Mouse (Mus musculus) heart, embryonic 12.5 days (tissue): ENCODE data around the gene Cd46. TPM values are rescaled to one million over a fixed set of nuclear protein-coding genes. Genes with fewer than 3 reads are reported as not detected.

ENCODE experiments used
- ATAC-seq: fragments of 200-750 bp; cut with Nextera tagmentation; 2 replicates; pipeline ENCODE4 v1.8.0; 2017; ENCODE audit warnings: moderate TSS enrichment, moderate library complexity; ENCODE audit not compliant: insufficient number of reproducible peaks, low FRiP score
- H3K27ac ChIP-seq: fragments of 300-500 bp; sonication (generic); 2 replicates; pipeline ENCODE4 v1.5.1; 2016; ENCODE audit warnings: mild to moderate bottlenecking, moderate library complexity; ENCODE audit not compliant: poor library complexity, severe bottlenecking
- H3K27me3 ChIP-seq: fragments of 300-500 bp; sonication (generic); replicated peaks from 2 replicates; pipeline ENCODE4 v1.6.1; 2016; ENCODE audit warnings: mild to moderate bottlenecking, moderate library complexity
- H3K36me3 ChIP-seq: fragments of 300-500 bp; sonication (generic); 2 replicates; pipeline ENCODE4 v1.6.1; 2016; ENCODE audit warnings: mild to moderate bottlenecking, moderate library complexity
- H3K4me1 ChIP-seq: fragments of 300-500 bp; sonication (generic); replicated peaks from 2 replicates; pipeline ENCODE4 v1.6.1; 2016; ENCODE audit warnings: mild to moderate bottlenecking
- H3K4me2 ChIP-seq: fragments of 300-500 bp; sonication (generic); 2 replicates; pipeline ENCODE4 v1.6.1; 2016; ENCODE audit warnings: mild to moderate bottlenecking, moderate library complexity
- H3K4me3 ChIP-seq: fragments of 300-500 bp; sonication (generic); 2 replicates; pipeline ENCODE4 v1.5.1; 2016; ENCODE audit warnings: mild to moderate bottlenecking
- H3K9ac ChIP-seq: fragments of 300-500 bp; sonication (generic); 2 replicates; pipeline ENCODE4 v1.6.1; 2016; ENCODE audit warnings: mild to moderate bottlenecking, moderate library complexity
- H3K9me3 ChIP-seq: fragments of 300-500 bp; sonication (generic); replicated peaks from 2 replicates; pipeline ENCODE4 v1.6.1; 2016; ENCODE audit warnings: mild to moderate bottlenecking, moderate library complexity
- WGBS: fragments of 180-500 bp; shearing (Covaris S2); methylation state at CpG from one replicate; pipeline ENCODE4 v1.1.7; 2016; 5-methylcytosine and 5-hydroxymethylcytosine counted together
- microRNA counts: library from miRNA; unstranded; fragments of <30 nt; microRNA quantifications from one replicate; lab custom pipeline; 2017
- microRNA-seq: library from miRNA; unstranded; fragments of <30 nt; microRNA quantifications from one replicate; pipeline ENCODE4, GENCODE M21; 2017
- polyA plus RNA-seq: library from polyadenylated mRNA; unstranded; fragments of >200 nt; fragmentation: Nextera tagmentation; extraction: Ambion mirVana; gene quantifications from 2 replicates; pipeline ENCODE4 v1.2.1, GENCODE M21; 2016

Cd46 gene
- polyA plus RNA-seq, 1 experiment from 2014 or later, result 0.73 TPM

- no peak overlapping the region for H3K27ac ChIP-seq
- no peaks in the 10 kb centered on the region for H3K27me3 ChIP-seq
- no peaks in the 10 kb centered on the region for H3K36me3 ChIP-seq
- H3K9ac ChIP-seq, result no peak overlapping the region
- 62% methylated on average over 5 of the region's 5 CpGs for WGBS
- no peak overlapping the region for H3K4me3 ChIP-seq
- ATAC-seq, result no peak
- H3K4me1 ChIP-seq, result peaks cover 16% of the 10 kb centered on the region
- no peak overlapping the region for H3K4me2 ChIP-seq
- H3K9me3 ChIP-seq, result no peaks in the 10 kb centered on the region
These were observed 97.8 kb downstream of the Cd46 start for GRCm38 (mm10) chr1:194994262-194994661.

DNA sequence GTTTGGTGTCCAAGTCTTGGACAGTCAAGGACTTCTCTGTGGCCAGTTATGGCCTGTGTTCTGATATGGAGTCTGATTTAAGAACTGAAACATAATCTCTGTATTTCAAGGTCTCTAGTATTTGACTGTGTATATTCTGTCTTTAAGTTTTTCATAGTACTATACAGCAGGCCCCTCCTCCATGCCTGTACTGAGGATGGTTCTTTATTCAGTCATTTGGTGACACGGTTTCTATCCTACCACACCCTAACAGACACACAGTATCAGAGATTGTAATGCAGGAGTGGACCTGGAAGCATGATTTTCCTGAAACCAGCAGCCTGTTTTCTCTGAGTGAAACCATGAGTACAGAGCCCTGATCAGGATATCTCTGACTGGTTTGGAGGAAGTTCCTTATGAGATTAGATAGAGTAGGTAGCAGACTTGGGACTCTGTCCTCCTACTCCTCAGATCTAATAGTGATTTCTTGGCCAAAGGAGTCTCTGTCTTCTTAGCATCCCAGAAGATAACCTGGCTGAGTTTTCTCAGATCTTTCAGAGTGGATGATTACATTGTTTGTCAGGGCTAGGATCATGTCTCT, 98.5 kb downstream of the Cd46 start:
- no peak overlapping the region for H3K27ac ChIP-seq
- peaks cover 16% of the 10 kb centered on the region for H3K4me1 ChIP-seq
- no peaks in the 10 kb centered on the region for H3K9me3 ChIP-seq
- H3K27me3 ChIP-seq, result no peaks in the 10 kb centered on the region
- no peaks in the 10 kb centered on the region for H3K36me3 ChIP-seq
- H3K4me2 ChIP-seq, result no peak overlapping the region
- H3K4me3 ChIP-seq, result no peak overlapping the region
- WGBS, result 67% methylated on average over 1 of the region's 1 CpGs
- H3K9ac ChIP-seq, result no peak overlapping the region
- ATAC-seq, result peak; percentile 45; the same call in 1 of the 2 replicates

DNA sequence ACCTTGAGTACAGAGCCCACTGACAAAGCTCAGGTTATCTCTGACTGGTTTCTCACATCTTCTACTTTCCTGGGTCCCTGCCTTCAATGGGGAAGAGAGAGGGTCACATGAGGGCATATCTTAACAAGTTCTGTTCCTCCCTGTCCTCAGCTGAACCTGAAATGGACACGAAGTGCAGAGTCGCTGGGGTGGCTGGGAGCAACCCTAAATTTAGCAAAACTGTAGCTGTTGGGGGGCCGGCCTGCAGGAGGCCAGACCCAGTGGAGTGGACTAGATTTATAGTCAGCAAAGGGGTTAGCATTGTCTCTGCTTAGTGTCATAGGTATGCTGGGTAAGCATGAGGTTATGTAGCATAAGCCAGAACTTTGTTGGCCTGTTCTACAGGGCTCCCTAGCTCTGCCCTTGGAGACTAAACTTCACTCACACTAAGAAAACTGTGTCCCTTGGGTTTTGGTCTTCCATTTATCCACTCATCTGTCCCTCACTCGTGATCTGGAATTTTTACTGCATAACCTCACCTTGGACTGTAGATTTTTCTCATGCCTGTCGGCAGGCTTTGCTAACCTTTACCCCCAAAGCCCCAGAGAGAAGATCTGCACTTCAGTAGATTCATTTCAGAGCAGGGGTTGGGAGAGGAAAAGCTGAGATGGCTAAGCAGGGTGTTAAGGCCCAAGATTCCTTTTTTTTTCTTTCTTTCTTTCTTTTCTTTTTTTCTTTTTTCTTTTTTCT, 99.3 kb downstream of the Cd46 start:
- no peak overlapping the region for H3K27ac ChIP-seq
- no peaks in the 10 kb centered on the region for H3K36me3 ChIP-seq
- peaks cover 16% of the 10 kb centered on the region for H3K4me1 ChIP-seq
- no peak overlapping the region for H3K9ac ChIP-seq
- H3K27me3 ChIP-seq, result no peaks in the 10 kb centered on the region
- no peak for ATAC-seq
- 37% methylated on average over 5 of the region's 5 CpGs for WGBS
- no peak overlapping the region for H3K4me3 ChIP-seq
- no peak overlapping the region for H3K4me2 ChIP-seq
- H3K9me3 ChIP-seq, result no peaks in the 10 kb centered on the region

- H3K27me3 ChIP-seq, result no peaks in the 10 kb centered on the region
- no peak for ATAC-seq
- H3K9ac ChIP-seq, result no peak overlapping the region
- no peak overlapping the region for H3K27ac ChIP-seq
- 75% methylated on average over 2 of the region's 2 CpGs for WGBS
- H3K9me3 ChIP-seq, result no peaks in the 10 kb centered on the region
- H3K4me2 ChIP-seq, result no peak overlapping the region
- peaks cover 16% of the 10 kb centered on the region for H3K4me1 ChIP-seq
- no peaks in the 10 kb centered on the region for H3K36me3 ChIP-seq
- H3K4me3 ChIP-seq, result no peak overlapping the region
These were observed 100.4 kb downstream of the Cd46 start for GRCm38 (mm10) chr1:194991654-194992053.

DNA sequence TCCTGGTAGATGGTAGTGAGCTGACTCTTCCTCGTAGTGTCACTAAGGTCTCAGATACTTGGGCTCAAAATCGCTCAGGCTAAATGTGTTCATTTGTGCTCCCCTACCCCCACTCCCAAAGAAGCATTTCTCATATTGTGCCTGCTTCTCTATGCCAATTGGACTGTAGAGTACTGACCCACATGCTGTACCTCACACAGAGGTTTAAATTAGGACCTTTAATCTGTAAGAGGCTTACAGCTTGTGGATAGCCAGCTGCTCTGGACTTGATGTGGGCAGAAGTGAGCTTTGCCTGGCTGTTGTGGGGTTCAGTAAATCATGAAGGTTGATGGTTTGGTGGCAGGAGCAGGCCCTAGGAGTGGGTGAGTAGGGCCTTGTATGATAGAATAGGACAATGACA, 101.1 kb downstream of the Cd46 start:
- no peak overlapping the region for H3K4me2 ChIP-seq
- H3K4me1 ChIP-seq, result peaks cover 16% of the 10 kb centered on the region
- H3K9me3 ChIP-seq, result no peaks in the 10 kb centered on the region
- ATAC-seq, result no peak
- H3K27me3 ChIP-seq, result no peaks in the 10 kb centered on the region
- no peak overlapping the region for H3K27ac ChIP-seq
- no peaks in the 10 kb centered on the region for H3K36me3 ChIP-seq
- no peak overlapping the region for H3K9ac ChIP-seq
- WGBS, result 89% methylated on average over 2 of the region's 2 CpGs
- H3K4me3 ChIP-seq, result no peak overlapping the region

DNA sequence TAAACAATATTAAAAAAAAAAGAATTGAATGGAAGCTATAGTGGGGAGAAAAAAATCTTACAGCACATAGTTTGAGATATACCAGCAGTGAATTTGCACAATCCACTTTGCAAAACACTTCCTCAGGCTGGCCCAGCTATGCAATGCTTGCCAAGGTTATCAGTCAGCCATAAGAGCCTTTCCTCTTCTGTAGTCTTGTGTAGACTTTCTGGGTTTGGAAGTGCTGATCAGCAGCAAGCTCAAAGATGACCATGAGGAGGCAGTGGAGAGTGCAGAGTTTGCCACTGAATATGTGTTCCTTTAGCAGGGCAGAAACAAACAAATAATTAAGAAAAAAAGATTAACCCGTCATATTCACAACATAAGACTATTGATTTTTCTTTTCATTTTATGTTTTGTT, 103.0 kb downstream of the Cd46 start:
- Histone ChIP-seq H3K27me3 (no peaks in the 10 kb centered on the region), H3K9me3 (no peaks in the 10 kb centered on the region), H3K4me1 (peaks cover 16% of the 10 kb centered on the region), H3K4me3 (no peak overlapping the region), H3K9ac (no peak overlapping the region), H3K27ac (no peak overlapping the region), H3K36me3 (no peaks in the 10 kb centered on the region), H3K4me2 (no peak overlapping the region)
- ATAC-seq, result no peak
- 91% methylated on average over 1 of the region's 1 CpGs for WGBS

MicroRNAs within 50 kb of the gene (microRNA counts, 519-probe panel; counts per million panel counts)
- microRNA mmu-miR-29b (lab: Ali Mortazavi, UCI) (4,586 counts per million, percentile 46 among the panel's probes with 10 or more counts), microRNA mmu-miR-29c (lab: Ali Mortazavi, UCI) (5,276 counts per million, percentile 62 among the panel's probes with 10 or more counts)

Small RNA genes within 50 kb of the gene (microRNA-seq; reads per million reads assigned to microRNA genes)
- 1.4 reads per million for gene Mir29b-2
- 127 reads per million, percentile 56 among the genes with 10 or more reads in this experiment for gene Mir29c

Other genes with a start within 250 kb of the Cd46 start
- 86.2 and 91.5 TPM in 2 replicates for gene Cd34, start 153.4 kb downstream of the Cd46 start, polyA plus RNA-seq
- gene Cr1l, start 39.3 kb upstream of the Cd46 start, polyA plus RNA-seq, result 52.9 and 54.4 TPM in 2 replicates
- gene Cr2, start 84.5 kb upstream of the Cd46 start, polyA plus RNA-seq, result 0.15 and 0.50 TPM in 2 replicates